Mouse (Mus musculus) liver, embryonic 12.5 days (tissue): Measurements from ENCODE around the gene Dek. TPM values are rescaled to one million over a fixed set of nuclear protein-coding genes. Genes with fewer than 3 reads are reported as not detected.
A peak's percentile ranks its signal among the peaks of the same experiment; 100 is the strongest.

Source experiments
- ATAC-seq: fragments of 200-750 bp; cut with Nextera tagmentation; 2 replicates; pipeline ENCODE4 v1.8.0; 2017; ENCODE audit warnings: moderate number of reproducible peaks, mild to moderate bottlenecking, moderate library complexity
- H3K27ac ChIP-seq: fragments of 300-500 bp; sonication (generic); 2 replicates; pipeline ENCODE4 v1.5.1; 2016; ENCODE audit warnings: mild to moderate bottlenecking
- H3K27me3 ChIP-seq: fragments of 300-500 bp; sonication (generic); replicated peaks from 2 replicates; pipeline ENCODE4 v1.6.1; 2016; ENCODE audit warnings: mild to moderate bottlenecking, moderate library complexity
- H3K36me3 ChIP-seq: fragments of 300-500 bp; sonication (generic); 2 replicates; pipeline ENCODE4 v1.6.1; 2016; ENCODE audit warnings: mild to moderate bottlenecking, moderate library complexity
- H3K4me1 ChIP-seq: fragments of 300-500 bp; sonication (generic); 2 replicates; pipeline ENCODE4 v1.6.1; 2016
- H3K4me2 ChIP-seq: fragments of 300-500 bp; sonication (generic); 2 replicates; pipeline ENCODE4 v1.6.1; 2016; ENCODE audit warnings: mild to moderate bottlenecking, moderate library complexity
- H3K4me3 ChIP-seq: fragments of 300-500 bp; sonication (generic); 2 replicates; pipeline ENCODE4 v1.5.1; 2016; ENCODE audit warnings: mild to moderate bottlenecking, moderate library complexity
- H3K9ac ChIP-seq: fragments of 300-500 bp; sonication (generic); 2 replicates; pipeline ENCODE4 v1.6.1; 2016; ENCODE audit warnings: mild to moderate bottlenecking, moderate library complexity
- H3K9me3 ChIP-seq: fragments of 300-500 bp; sonication (generic); replicated peaks from 2 replicates; pipeline ENCODE4 v1.6.1; 2016; ENCODE audit warnings: mild to moderate bottlenecking, moderate library complexity
- WGBS: fragments of 180-500 bp; shearing (Covaris S2); methylation state at CpG from one replicate; pipeline ENCODE4 v1.1.7; 2016; ENCODE audit not compliant: insufficient replicate concordance; 5-methylcytosine and 5-hydroxymethylcytosine counted together
- polyA plus RNA-seq: library from polyadenylated mRNA; unstranded; fragments of >200 nt; fragmentation: Nextera tagmentation; extraction: Ambion mirVana; gene quantifications from 2 replicates; pipeline ENCODE4 v1.2.1, GENCODE M21; 2016

Dek gene
- 421 and 461 TPM in 2 replicates for polyA plus RNA-seq

GRCm38 (mm10) chr13:47105711-47106579 is at the start of gene Dek:
Dek (minus strand) TSS chr13:47106201.
- Histone ChIP-seq H3K36me3 (peaks cover 28% of the 10 kb centered on the region), H3K4me1 (peaks cover 66% of the 10 kb centered on the region), H3K4me2 (peak within 1 kb of the TSS; percentile 80), H3K27ac (peak within 1 kb of the TSS; percentile 100), H3K9me3 (no peaks in the 10 kb centered on the region), H3K9ac (peak within 1 kb of the TSS; percentile 99), H3K4me3 (peak within 1 kb of the TSS; percentile 99), H3K27me3 (no peaks in the 10 kb centered on the region)
- under 1% methylated on average over 115 of the region's 129 CpGs for WGBS
- ATAC-seq: peak; percentile 79

DNA sequence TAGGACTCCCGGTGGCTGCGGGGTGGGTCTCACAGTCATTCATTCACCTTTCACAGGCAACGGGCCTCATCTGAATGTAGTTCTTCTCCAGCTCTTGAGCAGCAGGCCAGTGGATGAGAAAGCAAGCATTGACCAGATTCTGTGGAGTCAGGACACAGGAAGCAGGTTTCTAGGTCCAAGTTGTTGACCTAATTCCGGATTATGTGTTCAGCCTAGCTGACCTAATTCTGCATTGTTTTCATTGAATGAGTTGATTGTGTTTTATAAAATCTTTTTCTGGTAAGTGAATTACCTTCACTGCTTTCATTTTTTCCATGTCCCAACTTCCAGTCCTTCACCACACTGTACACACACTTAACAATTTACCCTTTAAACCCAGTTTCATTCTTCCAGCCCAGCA is 48.9 kb upstream of the Dek start:
- H3K4me3 ChIP-seq: no peak overlapping the region
- no peaks in the 10 kb centered on the region for H3K36me3 ChIP-seq
- WGBS: 79% methylated on average over 4 of the region's 4 CpGs
- no peak for ATAC-seq
- H3K9me3 ChIP-seq: no peaks in the 10 kb centered on the region
- H3K9ac ChIP-seq: no peak overlapping the region
- no peaks in the 10 kb centered on the region for H3K27me3 ChIP-seq
- no peaks in the 10 kb centered on the region for H3K4me1 ChIP-seq
- no peak overlapping the region for H3K4me2 ChIP-seq
- H3K27ac ChIP-seq: no peak overlapping the region

- no peak overlapping the region for H3K4me3 ChIP-seq
- 73% methylated on average over 5 of the region's 5 CpGs for WGBS
- ATAC-seq: no peak
Observed at GRCm38 (mm10) chr13:47153206-47153605, 47.2 kb upstream of the Dek start.

DNA sequence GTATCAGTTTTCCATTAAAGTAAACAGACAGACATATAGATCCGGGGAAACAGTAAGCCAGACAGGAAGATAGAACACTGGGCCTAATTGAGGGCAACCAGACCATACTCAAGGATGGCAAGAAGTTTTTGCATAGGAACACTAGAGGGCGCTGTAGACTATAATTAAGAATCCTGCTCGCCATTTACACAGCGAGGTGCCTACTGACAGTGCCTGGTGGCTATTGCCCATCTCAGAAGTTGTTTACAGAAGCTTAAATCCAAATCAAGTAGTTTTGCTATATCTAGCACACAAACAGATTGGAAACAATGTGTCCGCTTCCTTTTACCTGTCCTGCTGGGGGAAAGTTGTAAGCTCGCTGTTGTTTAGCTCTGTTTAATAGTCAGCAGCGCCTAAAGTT is 46.4 kb upstream of the Dek start:
- 37% methylated on average over 7 of the region's 7 CpGs for WGBS
- Histone ChIP-seq H3K36me3 (no peaks in the 10 kb centered on the region), H3K27ac (no peak overlapping the region), H3K9ac (no peak overlapping the region), H3K9me3 (no peaks in the 10 kb centered on the region), H3K4me1 (peaks cover 4% of the 10 kb centered on the region; the same call in 1 of the 2 replicates), H3K27me3 (no peaks in the 10 kb centered on the region), H3K4me3 (no peak overlapping the region), H3K4me2 (no peak overlapping the region)
- no peak for ATAC-seq

More at GRCm38 (mm10) chr13:47153206-47153605, 47.2 kb upstream of the Dek start:
- Histone ChIP-seq H3K27me3 (no peaks in the 10 kb centered on the region), H3K4me1 (peaks cover 4% of the 10 kb centered on the region; the same call in 1 of the 2 replicates), H3K9me3 (no peaks in the 10 kb centered on the region), H3K36me3 (no peaks in the 10 kb centered on the region), H3K9ac (no peak overlapping the region), H3K27ac (no peak overlapping the region), H3K4me2 (no peak overlapping the region)

- H3K4me2 ChIP-seq: no peak overlapping the region
- WGBS: 81% methylated on average over 14 of the region's 14 CpGs
Observed at GRCm38 (mm10) chr13:47151060-47151459, 45.1 kb upstream of the Dek start.

GRCm38 (mm10) chr13:47149993-47150392 is 44.0 kb upstream of the Dek start:
- no peak overlapping the region for H3K4me3 ChIP-seq
- H3K27me3 ChIP-seq: no peaks in the 10 kb centered on the region
- H3K9ac ChIP-seq: no peak overlapping the region
- H3K36me3 ChIP-seq: no peaks in the 10 kb centered on the region
- no peaks in the 10 kb centered on the region for H3K9me3 ChIP-seq
- H3K4me2 ChIP-seq: no peak overlapping the region
- peaks cover 4% of the 10 kb centered on the region; the same call in 1 of the 2 replicates for H3K4me1 ChIP-seq
- ATAC-seq: no peak
- WGBS: 71% methylated on average over 10 of the region's 10 CpGs
- H3K27ac ChIP-seq: no peak overlapping the region

More at GRCm38 (mm10) chr13:47151060-47151459, 45.1 kb upstream of the Dek start:
- H3K9ac ChIP-seq: no peak overlapping the region
- no peaks in the 10 kb centered on the region for H3K27me3 ChIP-seq
- ATAC-seq: no peak
- no peaks in the 10 kb centered on the region for H3K36me3 ChIP-seq
- H3K27ac ChIP-seq: no peak overlapping the region
- H3K4me3 ChIP-seq: no peak overlapping the region
- peaks cover 4% of the 10 kb centered on the region; the same call in 1 of the 2 replicates for H3K4me1 ChIP-seq
- H3K9me3 ChIP-seq: no peaks in the 10 kb centered on the region

- H3K36me3 ChIP-seq: no peaks in the 10 kb centered on the region
- H3K27ac ChIP-seq: no peak overlapping the region
- 54% methylated on average over 11 of the region's 11 CpGs for WGBS
- H3K4me2 ChIP-seq: no peak overlapping the region
- no peaks in the 10 kb centered on the region for H3K9me3 ChIP-seq
- H3K4me3 ChIP-seq: no peak overlapping the region
- no peaks in the 10 kb centered on the region for H3K27me3 ChIP-seq
- H3K9ac ChIP-seq: no peak overlapping the region
- no peak for ATAC-seq
- H3K4me1 ChIP-seq: peaks cover 4% of the 10 kb centered on the region; the same call in 1 of the 2 replicates
Observed at GRCm38 (mm10) chr13:47148573-47148972, 42.6 kb upstream of the Dek start.

- no peak overlapping the region for H3K27ac ChIP-seq
- no peak overlapping the region for H3K4me2 ChIP-seq
- no peaks in the 10 kb centered on the region for H3K36me3 ChIP-seq
- ATAC-seq: no peak
- H3K27me3 ChIP-seq: no peaks in the 10 kb centered on the region
- no peak overlapping the region for H3K4me3 ChIP-seq
- no peak overlapping the region for H3K9ac ChIP-seq
- 69% methylated on average over 7 of the region's 7 CpGs for WGBS
- peaks cover 4% of the 10 kb centered on the region; the same call in 1 of the 2 replicates for H3K4me1 ChIP-seq
- no peaks in the 10 kb centered on the region for H3K9me3 ChIP-seq
Observed at GRCm38 (mm10) chr13:47146388-47146787, 40.4 kb upstream of the Dek start.

- H3K36me3 ChIP-seq: no peaks in the 10 kb centered on the region
- 62% methylated on average over 9 of the region's 9 CpGs for WGBS
- no peaks in the 10 kb centered on the region; the same call in 1 of the 2 replicates for H3K9me3 ChIP-seq
- H3K4me1 ChIP-seq: peaks cover 4% of the 10 kb centered on the region; the same call in 1 of the 2 replicates
- no peaks in the 10 kb centered on the region for H3K27me3 ChIP-seq
- no peak overlapping the region for H3K27ac ChIP-seq
- H3K9ac ChIP-seq: no peak overlapping the region
- no peak for ATAC-seq
- H3K4me3 ChIP-seq: no peak overlapping the region
- no peak overlapping the region for H3K4me2 ChIP-seq
Observed at GRCm38 (mm10) chr13:47145939-47146338, 39.9 kb upstream of the Dek start.

DNA sequence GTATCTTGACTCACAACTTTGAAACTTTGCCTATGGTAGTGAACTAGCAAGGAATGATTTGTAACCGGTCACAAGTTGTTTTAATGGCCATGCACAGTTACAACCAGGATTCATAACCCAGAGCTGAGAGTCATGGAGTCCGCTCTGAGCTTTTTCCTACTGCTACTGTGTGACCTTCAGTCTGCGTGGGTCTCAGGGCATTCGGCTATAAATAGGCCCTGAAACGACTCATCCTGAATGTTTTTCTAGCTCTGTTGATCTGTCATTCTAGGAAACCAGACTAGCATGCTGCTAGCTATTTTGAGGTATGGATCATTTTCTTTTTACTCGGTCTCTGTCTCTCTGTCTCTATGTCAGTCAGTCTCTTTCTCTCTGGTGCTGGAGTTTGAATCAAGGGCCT is 36.8 kb upstream of the Dek start:
- H3K4me1 ChIP-seq: no peaks in the 10 kb centered on the region
- H3K9ac ChIP-seq: no peak overlapping the region
- no peaks in the 10 kb centered on the region for H3K36me3 ChIP-seq
- ATAC-seq: no peak
- H3K9me3 ChIP-seq: no peaks in the 10 kb centered on the region; the same call in 1 of the 2 replicates
- H3K27ac ChIP-seq: no peak overlapping the region
- no peak overlapping the region for H3K4me3 ChIP-seq
- 56% methylated on average over 6 of the region's 6 CpGs for WGBS
- no peak overlapping the region for H3K4me2 ChIP-seq
- H3K27me3 ChIP-seq: no peaks in the 10 kb centered on the region

- H3K27ac ChIP-seq: no peak overlapping the region
- no peaks in the 10 kb centered on the region; the same call in 1 of the 2 replicates for H3K9me3 ChIP-seq
- no peaks in the 10 kb centered on the region for H3K4me1 ChIP-seq
- H3K9ac ChIP-seq: no peak overlapping the region
- H3K4me2 ChIP-seq: no peak overlapping the region
- no peak overlapping the region for H3K4me3 ChIP-seq
- WGBS: 70% methylated on average over 7 of the region's 7 CpGs
- ATAC-seq: no peak
- no peaks in the 10 kb centered on the region; the same call in 1 of the 2 replicates for H3K27me3 ChIP-seq
- no peaks in the 10 kb centered on the region for H3K36me3 ChIP-seq
Observed at GRCm38 (mm10) chr13:47135741-47136140, 29.7 kb upstream of the Dek start.

GRCm38 (mm10) chr13:47134836-47135235 is 28.8 kb upstream of the Dek start:
- no peaks in the 10 kb centered on the region for H3K4me1 ChIP-seq
- no peak overlapping the region for H3K27ac ChIP-seq
- H3K27me3 ChIP-seq: no peaks in the 10 kb centered on the region; the same call in 1 of the 2 replicates
- no peak overlapping the region for H3K4me2 ChIP-seq
- 80% methylated on average over 7 of the region's 7 CpGs for WGBS
- no peak overlapping the region for H3K4me3 ChIP-seq
- no peak overlapping the region for H3K9ac ChIP-seq
- no peaks in the 10 kb centered on the region for H3K36me3 ChIP-seq
- ATAC-seq: no peak
- H3K9me3 ChIP-seq: no peaks in the 10 kb centered on the region
